Mouse (Mus musculus): ENCODE measurements at regions not wholly inside any gene's neighbourhood (a gene's known extent, or its start where the extent isn't known, plus 50 kb on each side); places are given as distances from the start of the nearest gene placed in this dataset.

DNA sequence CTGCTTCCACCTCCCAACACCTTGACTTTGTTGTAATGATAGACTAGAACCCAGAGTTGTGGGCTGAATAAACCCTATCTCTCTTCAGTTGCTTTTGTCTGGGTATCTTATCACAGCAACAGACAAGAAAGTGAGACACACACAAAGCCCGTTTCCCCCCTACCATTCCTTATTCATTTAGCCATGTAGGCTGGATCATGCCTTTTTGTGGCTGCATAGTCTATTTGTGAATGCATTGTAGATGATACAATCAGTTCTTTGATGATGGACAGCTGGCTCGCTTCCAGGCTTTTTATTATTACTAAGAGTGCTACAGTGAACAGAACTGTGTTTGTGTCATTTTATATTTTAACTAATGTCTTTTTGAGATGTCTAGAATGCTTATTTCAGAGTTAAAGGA is 116.3 kb upstream of the Podxl start:
- Histone ChIP-seq H3K9ac (ENCODE audit: low read depth, low read length) (no peak overlapping the region), H3K9me3 (ENCODE audit: control insufficient read depth) (no peaks in the 10 kb centered on the region), H3K36me3 (ENCODE audit: control insufficient read depth, insufficient read depth) (no peaks in the 10 kb centered on the region), H3K27ac (ENCODE audit: low read depth, low read length) (no peak overlapping the region), H3K4me1 (replicated peaks; ENCODE audit: control insufficient read depth, insufficient read depth, low read length) (no peaks in the 10 kb centered on the region), H3K4me2 (replicated peaks; ENCODE audit: low read depth) (no peak overlapping the region), H3K27me3 (replicated peaks; ENCODE audit: control insufficient read depth, insufficient read depth, low read length) (no peaks in the 10 kb centered on the region), H3K4me3 (ENCODE audit: low read depth, low read length) (no peak overlapping the region)
- TF ChIP-seq CTCF (IDR thresholded peaks at IDR 0.05; ENCODE audit: low read depth): no peak
- ATAC-seq: no peak
- WGBS: 68% methylated on average over 2 of the region's 2 CpGs

DNA sequence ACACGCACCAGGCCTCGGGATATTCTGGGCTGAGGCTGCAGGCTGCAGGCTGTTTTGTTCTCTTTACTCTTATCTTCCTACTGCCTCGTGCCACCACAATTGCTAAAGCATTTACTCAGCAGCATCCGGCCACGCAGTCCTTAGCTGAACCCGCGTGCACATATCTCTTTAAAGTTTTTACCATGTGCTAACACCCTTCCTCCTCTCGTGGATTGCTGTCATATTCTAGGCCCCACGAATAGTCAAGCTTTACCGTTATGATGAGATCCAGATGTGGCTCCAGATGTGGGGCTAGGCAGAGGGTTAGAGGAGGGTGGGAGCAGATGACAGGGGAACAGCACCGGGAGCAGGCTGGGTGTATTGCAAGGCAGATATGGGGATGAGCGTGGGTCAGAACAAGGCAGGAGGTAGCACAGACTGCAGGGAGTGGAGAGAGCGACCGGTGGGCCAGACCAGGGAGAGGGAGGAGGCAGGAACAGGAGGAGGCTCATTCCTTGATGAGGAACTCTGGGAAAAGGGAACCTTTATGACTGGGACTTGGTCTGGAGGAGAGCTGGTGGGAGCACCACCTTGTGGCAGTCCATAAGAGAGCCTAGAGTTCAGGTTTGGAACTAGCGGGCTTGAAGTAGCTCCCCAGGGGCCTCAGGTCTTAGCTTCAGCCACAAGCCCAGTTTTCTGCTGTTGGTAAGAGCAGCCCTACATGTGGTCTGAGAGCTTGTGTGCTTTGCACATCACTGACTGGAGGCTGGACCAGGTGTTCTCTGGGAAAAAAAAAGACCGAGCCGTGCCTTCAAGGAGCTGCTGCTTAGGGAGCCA is 102.1 kb upstream of the Podxl start:
- TF ChIP-seq CTCF (IDR thresholded peaks at IDR 0.05; ENCODE audit: low read depth): peak; percentile 42
- H3K9ac ChIP-seq (ENCODE audit: low read depth, low read length): no peak overlapping the region
- no peaks in the 10 kb centered on the region for H3K36me3 ChIP-seq (ENCODE audit: control insufficient read depth, insufficient read depth)
- no peak overlapping the region for H3K4me3 ChIP-seq (ENCODE audit: low read depth, low read length)
- no peaks in the 10 kb centered on the region for H3K4me1 ChIP-seq (replicated peaks; ENCODE audit: control insufficient read depth, insufficient read depth, low read length)
- H3K27ac ChIP-seq (ENCODE audit: low read depth, low read length): no peak overlapping the region
- WGBS: 47% methylated on average over 17 of the region's 17 CpGs
- ATAC-seq: no peak
- no peaks in the 10 kb centered on the region for H3K27me3 ChIP-seq (replicated peaks; ENCODE audit: control insufficient read depth, insufficient read depth, low read length)
- H3K9me3 ChIP-seq (ENCODE audit: control insufficient read depth): no peaks in the 10 kb centered on the region
- no peak overlapping the region for H3K4me2 ChIP-seq (replicated peaks; ENCODE audit: low read depth)

DNA sequence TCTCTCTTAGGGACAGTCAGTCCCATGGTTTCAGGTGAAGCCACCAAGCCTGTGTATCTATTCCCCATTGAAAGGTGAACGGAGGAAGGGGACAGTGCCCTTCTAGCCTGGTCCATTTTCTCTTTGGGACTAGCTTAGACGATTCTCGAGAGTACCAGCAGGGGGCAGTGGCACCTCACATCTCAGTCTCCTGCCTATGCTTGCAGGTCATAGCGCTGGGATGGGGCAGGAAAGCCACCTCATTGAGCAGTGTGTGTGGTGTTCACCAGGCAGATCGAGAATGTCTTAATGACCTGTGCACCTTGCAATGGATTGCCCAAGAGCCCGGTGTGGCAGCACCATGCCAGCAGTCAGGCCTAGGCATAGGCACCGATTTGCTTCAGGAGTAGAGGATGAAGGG is 100.7 kb upstream of the Podxl start:
- no peaks in the 10 kb centered on the region for H3K27me3 ChIP-seq (replicated peaks; ENCODE audit: control insufficient read depth, insufficient read depth, low read length)
- TF ChIP-seq CTCF (IDR thresholded peaks at IDR 0.05; ENCODE audit: low read depth): peak; percentile 95
- no peak overlapping the region for H3K9ac ChIP-seq (ENCODE audit: low read depth, low read length)
- ATAC-seq: no peak
- H3K4me2 ChIP-seq (replicated peaks; ENCODE audit: low read depth): no peak overlapping the region
- 23% methylated on average over 7 of the region's 7 CpGs for WGBS
- no peaks in the 10 kb centered on the region for H3K4me1 ChIP-seq (replicated peaks; ENCODE audit: control insufficient read depth, insufficient read depth, low read length)
- no peaks in the 10 kb centered on the region for H3K9me3 ChIP-seq (ENCODE audit: control insufficient read depth)
- H3K27ac ChIP-seq (ENCODE audit: low read depth, low read length): no peak overlapping the region
- no peaks in the 10 kb centered on the region for H3K36me3 ChIP-seq (ENCODE audit: control insufficient read depth, insufficient read depth)
- no peak overlapping the region for H3K4me3 ChIP-seq (ENCODE audit: low read depth, low read length)

DNA sequence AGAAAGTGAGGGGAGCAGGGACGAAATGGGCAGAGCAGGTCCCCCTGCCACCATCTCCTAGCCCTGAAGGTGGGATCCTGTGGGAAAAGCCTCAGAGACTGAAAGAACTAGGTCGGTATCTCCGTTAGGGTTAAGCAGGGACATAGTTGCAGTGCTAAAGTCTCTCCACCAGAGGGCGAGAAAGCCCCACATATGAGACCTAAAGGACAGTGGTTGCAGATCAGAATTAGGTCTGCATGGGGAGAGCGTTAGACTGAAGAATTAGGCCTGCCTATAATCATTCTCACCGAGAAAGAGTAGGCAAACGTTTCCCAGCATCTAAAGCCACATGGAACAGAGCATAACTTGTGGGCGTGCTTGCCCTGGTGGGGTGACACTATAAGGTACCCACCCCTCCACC is 97.0 kb upstream of the Podxl start:
- TF ChIP-seq CTCF (IDR thresholded peaks at IDR 0.05; ENCODE audit: low read depth): peak; percentile 92
- 9% methylated on average over 8 of the region's 8 CpGs for WGBS
- Histone ChIP-seq H3K27me3 (replicated peaks; ENCODE audit: control insufficient read depth, insufficient read depth, low read length) (no peaks in the 10 kb centered on the region), H3K9me3 (ENCODE audit: control insufficient read depth) (no peaks in the 10 kb centered on the region), H3K4me2 (replicated peaks; ENCODE audit: low read depth) (no peak overlapping the region), H3K4me1 (replicated peaks; ENCODE audit: control insufficient read depth, insufficient read depth, low read length) (no peaks in the 10 kb centered on the region), H3K4me3 (ENCODE audit: low read depth, low read length) (no peak overlapping the region), H3K27ac (ENCODE audit: low read depth, low read length) (no peak overlapping the region), H3K36me3 (ENCODE audit: control insufficient read depth, insufficient read depth) (no peaks in the 10 kb centered on the region), H3K9ac (ENCODE audit: low read depth, low read length) (no peak overlapping the region)
- ATAC-seq: 0 out of 2 replicates have a peak, but pooled peaks have one; percentile 28

DNA sequence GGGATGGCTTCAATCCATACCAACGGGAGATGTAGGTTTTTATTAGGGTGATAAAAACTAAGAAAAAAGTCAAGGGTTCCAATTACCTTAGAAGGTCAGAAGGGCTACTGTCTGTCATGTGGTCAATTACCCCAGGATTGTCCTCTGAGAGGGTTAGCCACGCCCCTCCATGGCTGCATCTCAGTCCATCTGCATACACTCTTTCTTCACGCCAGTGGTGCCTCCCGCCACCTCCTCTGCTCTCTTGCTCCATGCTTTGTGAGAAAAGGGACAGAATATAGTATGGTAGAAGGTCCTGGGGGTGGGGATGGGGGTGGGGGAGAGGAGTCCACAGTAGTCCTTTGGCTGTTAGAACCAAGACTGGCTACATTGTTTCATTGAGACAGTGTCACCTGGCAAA is 96.1 kb upstream of the Podxl start:
- no peak overlapping the region for H3K9ac ChIP-seq (ENCODE audit: low read depth, low read length)
- TF ChIP-seq CTCF (IDR thresholded peaks at IDR 0.05; ENCODE audit: low read depth): no peak
- no peaks in the 10 kb centered on the region for H3K9me3 ChIP-seq (ENCODE audit: control insufficient read depth)
- H3K4me3 ChIP-seq (ENCODE audit: low read depth, low read length): no peak overlapping the region
- H3K36me3 ChIP-seq (ENCODE audit: control insufficient read depth, insufficient read depth): no peaks in the 10 kb centered on the region
- ATAC-seq: no peak
- H3K4me2 ChIP-seq (replicated peaks; ENCODE audit: low read depth): no peak overlapping the region
- no peak overlapping the region for H3K27ac ChIP-seq (ENCODE audit: low read depth, low read length)
- no peaks in the 10 kb centered on the region for H3K27me3 ChIP-seq (replicated peaks; ENCODE audit: control insufficient read depth, insufficient read depth, low read length)
- no peaks in the 10 kb centered on the region for H3K4me1 ChIP-seq (replicated peaks; ENCODE audit: control insufficient read depth, insufficient read depth, low read length)
- WGBS: 45% methylated on average over 4 of the region's 4 CpGs

DNA sequence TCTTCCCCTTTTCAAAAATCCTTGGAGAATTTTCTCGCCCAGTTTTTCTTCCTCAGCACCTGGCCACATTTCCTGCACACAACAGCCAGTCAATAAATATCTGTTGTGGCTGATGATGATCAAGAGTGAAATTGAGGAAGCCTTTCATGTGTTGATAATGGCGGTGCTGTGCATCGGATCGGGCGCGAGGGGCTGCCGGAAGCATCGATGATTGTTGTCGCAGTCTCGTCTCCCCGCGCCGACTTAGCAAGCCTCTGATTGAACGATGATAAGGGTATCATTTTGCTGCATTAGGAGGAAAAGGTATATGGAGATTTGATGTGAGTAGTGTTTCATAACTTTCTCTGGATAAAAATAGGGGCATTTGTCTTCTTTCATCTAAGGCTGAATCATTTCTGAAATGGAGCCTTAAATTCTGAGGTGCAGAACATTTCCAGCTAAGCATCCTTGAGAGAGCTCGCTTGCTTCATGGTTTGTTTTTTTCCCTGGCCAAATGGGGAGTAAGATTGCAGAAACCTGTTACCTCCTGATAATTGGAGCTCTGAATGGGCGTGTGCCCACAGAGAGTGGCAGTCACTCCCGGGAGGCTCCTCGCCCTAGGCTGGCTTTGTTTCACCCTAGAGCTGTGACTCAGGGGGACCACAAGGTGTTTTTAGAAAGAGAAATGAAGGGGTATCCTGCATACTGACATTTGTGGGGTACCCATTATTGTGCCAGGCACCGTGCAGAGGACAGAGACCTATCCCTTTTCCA is 94.8 kb upstream of the Podxl start:
- H3K36me3 ChIP-seq (ENCODE audit: control insufficient read depth, insufficient read depth): no peaks in the 10 kb centered on the region
- H3K4me2 ChIP-seq (replicated peaks; ENCODE audit: low read depth): no peak overlapping the region
- no peak for ATAC-seq
- H3K27ac ChIP-seq (ENCODE audit: low read depth, low read length): no peak overlapping the region
- H3K9ac ChIP-seq (ENCODE audit: low read depth, low read length): no peak overlapping the region
- H3K4me3 ChIP-seq (ENCODE audit: low read depth, low read length): no peak overlapping the region
- no peak for TF ChIP-seq CTCF (IDR thresholded peaks at IDR 0.05; ENCODE audit: low read depth)
- 83% methylated on average over 19 of the region's 19 CpGs for WGBS
- no peaks in the 10 kb centered on the region for H3K9me3 ChIP-seq (ENCODE audit: control insufficient read depth)
- H3K27me3 ChIP-seq (replicated peaks; ENCODE audit: control insufficient read depth, insufficient read depth, low read length): no peaks in the 10 kb centered on the region
- no peaks in the 10 kb centered on the region for H3K4me1 ChIP-seq (replicated peaks; ENCODE audit: control insufficient read depth, insufficient read depth, low read length)

Measured in intestine, postnatal 0 days (tissue).